Mouse (Mus musculus) olfactory bulb, adult 2 months (tissue): Measurements from ENCODE around the gene Gm11042. TPM values are rescaled to one million over a fixed set of nuclear protein-coding genes. Genes with fewer than 3 reads are reported as not detected.

Source experiments
- H3K27ac ChIP-seq: fragments of 200-500 bp; 2 replicates; pipeline ENCODE4 v1.5.1; 2012; ENCODE audit warnings: low read depth, low read length; ENCODE audit not compliant: insufficient read depth
- H3K4me1 ChIP-seq: fragments of 200-500 bp; 2 replicates; pipeline ENCODE4 v1.6.1; 2012; ENCODE audit warnings: low read length; ENCODE audit not compliant: control insufficient read depth, insufficient read depth
- H3K4me3 ChIP-seq: fragments of 200-500 bp; 2 replicates; pipeline ENCODE4 v1.5.1; 2012; ENCODE audit warnings: mild to moderate bottlenecking, low read depth, low read length, moderate library complexity; ENCODE audit not compliant: insufficient read depth
- CTCF ChIP-seq: fragments of 200-500 bp; IDR thresholded peaks from 2 replicates; pipeline ENCODE4 v1.5.1; 2012; ENCODE audit warnings: low read depth, mild to moderate bottlenecking, low read length, moderate library complexity; ENCODE audit not compliant: insufficient read depth
- POLR2A ChIP-seq: fragments of 200-500 bp; IDR thresholded peaks from 2 replicates; pipeline ENCODE4 v1.6.1; 2012; ENCODE audit warnings: mild to moderate bottlenecking, low read depth, low read length, moderate library complexity; ENCODE audit not compliant: insufficient read depth
- WGBS: fragments of 180-500 bp; shearing (Covaris S2); methylation state at CpG from one replicate; pipeline ENCODE4 v1.1.7; 2018; 5-methylcytosine and 5-hydroxymethylcytosine counted together
- polyA plus RNA-seq: library from polyadenylated mRNA; stranded (reverse); fragments of >200 nt; gene quantifications from 2 replicates; pipeline ENCODE4 v1.2.4, GENCODE M21; 2012; ENCODE audit warnings: low replicate concordance; ENCODE audit not compliant: missing spikeins, insufficient read depth, insufficient read length

The Gm11042 gene
- polyA plus RNA-seq, 1 experiment, result not detected

DNA sequence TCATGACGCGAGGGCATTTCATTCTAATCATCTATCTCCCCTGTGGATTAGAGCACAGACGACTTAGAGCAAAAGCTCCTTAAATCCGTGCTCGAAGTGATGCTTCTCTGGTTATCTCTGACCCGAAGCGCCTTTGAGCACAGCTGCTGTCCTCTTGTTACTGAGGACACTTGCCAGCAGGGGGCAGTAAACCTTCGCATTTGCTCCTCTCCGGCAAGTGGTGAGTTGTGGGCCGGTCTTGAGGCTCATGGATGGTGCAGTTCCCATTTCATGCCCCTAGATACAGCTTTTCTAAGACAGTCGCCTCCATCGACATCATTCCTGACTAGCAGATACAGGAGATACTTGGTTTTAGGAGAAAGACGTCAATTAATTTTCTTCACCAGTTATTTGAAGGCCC, 16.8 kb upstream of the Gm11042 start:
- no peak overlapping the region for H3K27ac ChIP-seq

DNA sequence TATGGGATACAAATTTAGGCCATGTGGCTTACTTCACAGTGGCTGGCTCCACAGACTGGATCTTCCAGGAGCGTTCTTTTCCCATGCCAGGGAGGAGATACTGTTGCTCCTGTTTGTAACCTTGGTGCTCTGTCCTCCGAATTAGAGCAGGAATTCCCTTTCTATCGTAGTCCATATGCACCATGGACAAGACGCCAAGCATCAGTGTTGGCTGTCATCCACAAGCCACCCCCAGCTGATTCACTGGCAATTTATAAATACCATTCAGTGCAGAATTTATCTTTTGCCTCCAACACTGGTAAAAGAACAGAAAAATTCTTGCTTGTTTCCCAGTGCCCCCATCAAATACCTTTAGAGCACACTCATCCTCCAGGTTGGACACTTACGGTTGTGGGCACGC, 13.6 kb upstream of the Gm11042 start:
- TF ChIP-seq POLR2A (no peak), CTCF (no peak)
- H3K4me3 ChIP-seq, result no peak overlapping the region
- no peak overlapping the region for H3K27ac ChIP-seq
- 78% methylated on average over 6 of the region's 6 CpGs for WGBS
- H3K4me1 ChIP-seq, result peaks cover 2% of the 10 kb centered on the region; the same call in 1 of the 2 replicates

More for the DNA sequence above, 16.8 kb upstream of the Gm11042 start:
- peaks cover 2% of the 10 kb centered on the region; the same call in 1 of the 2 replicates for H3K4me1 ChIP-seq
- no peak overlapping the region for H3K4me3 ChIP-seq
- WGBS, result 28% methylated on average over 13 of the region's 13 CpGs
- TF ChIP-seq POLR2A, result no peak
- peak; percentile 94 for TF ChIP-seq CTCF

- H3K27ac ChIP-seq, result no peak overlapping the region
- H3K4me1 ChIP-seq, result peaks cover 2% of the 10 kb centered on the region; the same call in 1 of the 2 replicates
- whole genome bisulfite sequencing, result 61% methylated on average over 3 of the region's 3 CpGs
- H3K4me3 ChIP-seq, result no peak overlapping the region
- no peak for TF ChIP-seq POLR2A
- TF ChIP-seq CTCF, result no peak
Observed at GRCm38 (mm10) chr12:74326644-74327043, 10.4 kb upstream of the Gm11042 start.

DNA sequence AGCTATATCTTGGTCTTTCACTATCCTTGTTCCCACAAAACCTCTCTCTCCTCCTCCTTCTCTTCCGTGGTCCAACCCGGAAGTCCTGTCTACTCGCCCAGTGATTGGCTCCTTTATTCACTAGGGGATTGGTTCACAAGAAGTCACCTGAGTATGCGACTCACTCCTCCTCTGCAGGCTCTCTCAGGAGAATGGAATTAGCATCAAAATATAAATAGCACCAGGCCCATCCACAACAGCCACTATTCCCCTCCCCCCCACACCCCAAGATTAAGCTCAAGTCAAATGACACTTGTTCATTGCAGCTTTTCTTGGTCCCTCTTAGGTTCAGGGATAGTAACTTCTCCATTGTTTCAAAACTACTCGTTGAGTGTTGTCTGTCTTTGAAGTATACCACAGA, 5.8 kb upstream of the Gm11042 start:
- H3K4me1 ChIP-seq, result no peaks in the 10 kb centered on the region
- no peak overlapping the region for H3K4me3 ChIP-seq
- TF ChIP-seq POLR2A (no peak), CTCF (no peak)
- WGBS, result 86% methylated on average over 5 of the region's 5 CpGs
- no peak overlapping the region for H3K27ac ChIP-seq

DNA sequence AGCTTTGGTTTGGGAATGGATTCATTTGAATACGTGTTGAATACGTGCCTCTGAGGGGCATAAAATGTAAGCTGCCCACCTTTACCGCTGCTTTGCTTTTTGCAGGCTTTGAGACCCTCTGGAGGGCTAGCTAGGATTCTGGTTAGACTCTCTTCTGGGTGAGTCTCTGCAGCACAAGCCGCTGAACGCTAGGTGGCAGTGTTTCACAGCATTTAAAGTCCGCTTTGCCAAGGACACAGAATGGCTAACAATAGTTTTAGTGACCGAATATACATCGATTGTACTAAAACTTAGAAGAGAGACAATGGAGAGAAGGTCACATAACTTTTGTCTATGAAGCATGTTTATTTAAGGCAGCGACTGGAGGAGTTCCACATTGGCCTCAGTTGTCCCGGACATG, 4.1 kb upstream of the Gm11042 start:
- H3K4me3 ChIP-seq, result no peak overlapping the region
- TF ChIP-seq CTCF (no peak), POLR2A (no peak)
- no peak overlapping the region for H3K27ac ChIP-seq
- WGBS, result 5% methylated on average over 10 of the region's 10 CpGs
- no peaks in the 10 kb centered on the region for H3K4me1 ChIP-seq

DNA sequence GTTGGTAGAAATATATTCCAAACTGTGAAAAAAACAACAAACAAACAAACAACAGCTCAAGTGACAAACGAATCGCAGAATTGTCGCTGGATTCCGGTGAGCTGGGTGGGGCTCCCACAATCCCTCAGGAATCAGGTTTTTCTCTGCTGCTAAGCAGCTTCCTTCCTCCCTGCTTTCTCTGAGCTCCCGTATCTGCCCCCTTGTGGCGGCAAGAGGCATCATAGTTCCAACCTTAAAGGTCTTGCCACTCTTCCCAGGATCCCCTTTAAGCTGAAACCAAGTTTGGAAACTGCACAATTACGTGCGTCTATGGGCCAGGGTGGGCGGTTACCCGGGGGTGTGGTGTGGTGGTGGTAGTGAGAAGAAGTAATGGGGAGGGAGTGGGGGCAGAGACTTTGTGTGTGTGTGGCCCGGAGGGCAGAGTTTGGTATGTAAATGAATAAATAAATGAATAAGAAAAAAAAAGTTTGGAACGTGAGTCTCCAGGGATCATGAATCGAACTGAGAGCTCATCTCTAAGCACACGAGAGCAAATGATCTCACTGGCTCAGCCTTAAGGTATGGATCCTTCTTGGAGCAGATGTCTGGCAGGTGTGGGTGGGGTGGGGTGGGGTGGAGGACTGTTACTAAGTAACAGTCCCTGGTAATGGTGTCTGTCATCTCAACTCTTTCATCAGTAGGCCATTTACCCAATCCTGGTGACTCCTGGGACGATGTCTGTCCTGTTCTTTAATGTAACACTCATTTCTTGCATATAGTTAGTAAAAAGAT, 980 bp upstream of the Gm11042 start:
- Histone ChIP-seq H3K27ac (0 out of 2 replicates have a peak overlapping the region, but pooled peaks have one; percentile 42), H3K4me1 (no peaks in the 10 kb centered on the region), H3K4me3 (peak overlapping the region; percentile 45)
- no peak for TF ChIP-seq POLR2A
- peak; percentile 67 for TF ChIP-seq CTCF
- 10% methylated on average over 15 of the region's 15 CpGs for WGBS

GRCm38 (mm10) chr12:74315221-74315620, 973 bp downstream of the Gm11042 start:
- no peaks in the 10 kb centered on the region for H3K4me1 ChIP-seq
- H3K27ac ChIP-seq, result no peak overlapping the region
- WGBS, result 56% methylated on average over 2 of the region's 2 CpGs
- TF ChIP-seq POLR2A (no peak), CTCF (no peak)
- H3K4me3 ChIP-seq, result no peak overlapping the region

GRCm38 (mm10) chr12:74312611-74313010, 3.6 kb downstream of the Gm11042 start:
- H3K4me1 ChIP-seq, result no peaks in the 10 kb centered on the region
- H3K27ac ChIP-seq, result no peak overlapping the region
- TF ChIP-seq POLR2A (no peak), CTCF (no peak)
- no peak overlapping the region for H3K4me3 ChIP-seq
- WGBS, result 86% methylated on average over 3 of the region's 3 CpGs

GRCm38 (mm10) chr12:74303418-74304294, 12.5 kb downstream of the Gm11042 start:
- no peak for TF ChIP-seq POLR2A
- no peak for TF ChIP-seq CTCF
- Histone ChIP-seq H3K4me3 (no peak overlapping the region), H3K4me1 (no peaks in the 10 kb centered on the region), H3K27ac (no peak overlapping the region)
- 57% methylated on average over 9 of the region's 9 CpGs for WGBS
